Mouse (Mus musculus) retina, postnatal 7 days (tissue): ENCODE results near the gene Rapgef4.

Experiments
- DNase-seq: peaks from one replicate; pipeline ENCODE4 v3.0.0-alpha.2; 2012; ENCODE audit warnings: low read depth, low spot score

The Rapgef4 gene

DNA sequence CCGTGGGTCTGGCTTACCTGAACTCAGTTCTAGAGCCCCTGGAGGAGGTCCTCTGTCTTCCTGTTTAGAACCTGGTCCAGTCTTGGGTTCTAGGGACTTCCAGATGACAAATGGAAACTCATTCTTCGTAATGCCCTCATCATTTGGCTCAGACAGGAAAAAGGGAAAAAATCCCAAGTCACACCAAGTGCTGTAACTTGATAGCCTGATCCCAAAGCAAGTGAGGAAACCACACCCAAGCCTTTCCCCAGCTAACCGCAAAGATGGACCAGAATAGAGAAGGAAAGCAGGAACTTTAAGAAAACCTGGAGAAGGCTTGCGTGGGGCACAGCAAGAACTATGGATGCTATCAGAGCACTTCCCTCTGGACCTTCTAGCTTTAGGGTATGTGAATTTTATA lies 167.6 kb downstream of the Rapgef4 start:
- no peak for DNase-seq

DNA sequence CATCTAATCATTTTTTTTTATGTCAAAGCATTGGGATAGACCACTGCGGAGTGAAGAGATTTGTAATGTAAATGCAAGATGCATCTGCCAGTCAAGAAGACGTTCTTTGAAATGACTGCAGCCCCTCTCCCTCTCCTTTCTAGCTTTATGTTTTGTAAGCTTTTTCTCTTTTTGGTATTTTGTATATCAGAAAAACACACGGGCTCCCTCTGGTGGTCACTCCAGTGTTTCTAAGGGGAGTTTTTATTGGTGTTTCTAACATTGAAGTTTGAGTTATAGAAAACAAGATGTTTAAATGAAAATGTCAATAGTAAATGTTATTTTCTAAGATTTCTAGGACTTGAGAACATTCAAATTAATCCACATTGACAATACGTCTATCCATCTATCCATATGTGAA lies 168.0 kb downstream of the Rapgef4 start:
- peak; percentile 11 for DNase-seq

DNA sequence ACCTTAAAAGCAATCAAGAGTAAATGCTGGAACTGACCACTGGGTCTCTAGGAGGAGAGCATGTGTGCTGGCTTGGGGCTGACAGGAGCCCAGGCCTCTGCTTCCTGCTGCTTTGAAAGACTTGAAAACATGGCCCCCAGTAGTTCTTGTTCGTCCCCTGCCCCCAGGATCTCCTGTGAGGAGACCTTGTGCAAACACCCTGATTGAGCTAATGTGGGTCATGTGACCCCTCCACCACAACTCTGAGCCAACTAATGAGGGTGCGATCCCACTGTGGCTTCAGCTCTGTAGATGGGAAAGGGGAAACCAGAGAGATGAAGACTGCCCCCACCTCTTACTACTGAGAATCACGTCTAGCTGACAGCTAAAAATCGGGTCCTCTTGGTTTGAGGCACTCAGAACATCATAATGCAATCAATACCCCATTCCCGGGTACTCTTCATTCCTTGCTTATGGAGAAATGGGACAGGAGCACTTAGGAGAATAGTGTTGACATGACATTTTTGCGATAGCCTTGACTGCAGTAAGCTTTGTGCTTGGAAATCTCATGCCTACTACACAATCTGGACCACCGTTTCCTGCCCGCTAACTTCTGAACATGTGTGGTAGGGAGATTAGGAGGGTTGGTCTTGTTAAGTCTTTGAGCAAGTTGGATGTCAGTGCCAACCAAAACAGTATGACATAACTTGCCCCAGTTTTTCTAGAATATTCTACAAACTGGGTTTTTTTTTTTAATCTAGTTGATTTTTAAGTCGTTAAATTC lies 170.9 kb downstream of the Rapgef4 start:
- no peak for DNase-seq

DNA sequence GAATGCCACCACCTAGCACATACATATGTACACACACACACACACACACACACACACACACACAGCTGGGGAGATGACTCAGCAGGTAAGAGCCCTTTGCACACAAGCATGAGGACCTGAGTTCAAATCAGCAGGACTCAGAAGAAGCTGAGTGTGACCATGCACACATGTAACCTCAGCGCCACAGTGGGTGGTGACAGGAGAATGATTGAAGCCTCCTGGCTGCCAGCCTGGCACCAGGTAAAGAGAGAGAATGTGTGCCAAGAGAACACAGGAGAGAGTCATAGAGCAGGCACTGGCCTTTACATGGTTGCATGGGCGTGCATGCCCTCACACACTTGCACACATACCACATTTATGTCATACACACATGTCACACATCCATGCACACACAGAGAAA lies 171.7 kb downstream of the Rapgef4 start:
- no peak for DNase-seq

DNA sequence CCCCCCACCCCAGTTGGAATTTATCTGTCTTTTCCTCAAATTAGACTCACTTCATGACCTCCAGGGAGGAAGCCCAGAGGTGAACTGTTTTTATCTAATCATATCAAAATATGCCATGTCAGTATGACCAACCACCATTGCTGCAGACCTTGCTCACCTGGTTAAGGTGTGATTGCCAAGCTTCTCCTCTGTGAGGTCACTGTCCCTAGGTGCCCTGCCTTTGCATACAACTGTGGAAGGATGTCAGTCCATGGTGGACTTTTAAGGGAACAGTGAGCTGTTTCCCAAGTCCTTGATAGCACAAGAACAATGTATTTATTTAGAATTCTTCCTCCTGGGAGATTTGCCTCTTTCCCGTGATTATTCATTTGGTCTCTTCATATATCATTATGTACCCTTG lies 172.8 kb downstream of the Rapgef4 start:
- no peak for DNase-seq

DNA sequence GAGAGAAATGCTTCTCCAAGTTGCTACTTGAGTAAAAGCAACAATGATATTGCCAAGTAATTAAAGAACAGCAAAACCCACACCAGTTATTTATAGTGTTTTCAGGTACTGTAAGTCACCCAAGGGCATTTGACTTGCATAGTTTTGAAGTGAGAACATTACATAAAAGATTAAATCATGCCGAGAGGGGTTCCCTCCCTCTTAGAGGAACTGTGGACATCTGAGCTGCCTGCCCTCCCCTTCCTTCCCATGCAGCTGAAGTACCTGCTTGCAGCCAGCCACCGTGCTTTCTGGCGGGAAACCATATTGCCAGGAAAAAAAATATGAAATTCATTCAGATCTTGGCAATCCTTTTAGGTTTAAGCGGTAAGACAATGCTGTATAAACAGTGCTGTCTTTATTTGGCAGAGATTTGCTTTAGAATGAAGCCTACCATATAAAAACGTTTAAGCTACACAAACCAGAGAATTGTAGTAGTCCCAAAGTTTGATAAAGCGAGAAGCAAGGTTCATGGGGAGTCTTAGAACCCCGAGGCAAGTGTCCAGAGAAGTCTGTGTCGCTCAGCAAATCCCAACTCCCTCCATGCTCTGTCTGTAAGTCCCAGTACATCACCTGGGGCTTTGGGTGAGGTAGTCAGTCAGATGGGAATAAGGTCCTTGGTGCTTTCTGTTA lies 174.2 kb downstream of the Rapgef4 start:
- no peak for DNase-seq

DNA sequence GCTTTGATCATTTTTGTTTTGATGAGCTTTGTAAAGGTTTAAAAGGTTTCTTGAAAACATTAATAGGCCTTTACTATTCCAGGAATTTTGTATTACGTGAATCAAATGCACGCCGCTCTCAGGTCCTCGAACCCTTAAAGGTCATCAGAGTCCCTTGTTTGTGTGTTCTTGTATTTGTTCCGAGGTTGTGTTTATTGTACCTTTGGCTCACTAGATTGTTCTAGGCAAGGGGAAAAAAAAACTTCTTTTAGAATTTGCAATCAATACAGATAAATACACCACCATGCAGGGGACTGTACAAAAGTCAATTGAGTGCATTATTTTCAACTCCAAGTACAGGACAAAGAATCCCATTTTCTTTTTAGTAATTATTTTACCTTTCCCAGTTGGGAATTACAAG lies 175.4 kb downstream of the Rapgef4 start:
- DNase-seq, result no peak

GRCm38 (mm10) chr2:72157561-72157960 lies 176.5 kb downstream of the Rapgef4 start:
- peak; percentile 16 for DNase-seq

- DNase-seq, result no peak
These were observed 177.0 kb downstream of the Rapgef4 start for GRCm38 (mm10) chr2:72158045-72158444.

DNA sequence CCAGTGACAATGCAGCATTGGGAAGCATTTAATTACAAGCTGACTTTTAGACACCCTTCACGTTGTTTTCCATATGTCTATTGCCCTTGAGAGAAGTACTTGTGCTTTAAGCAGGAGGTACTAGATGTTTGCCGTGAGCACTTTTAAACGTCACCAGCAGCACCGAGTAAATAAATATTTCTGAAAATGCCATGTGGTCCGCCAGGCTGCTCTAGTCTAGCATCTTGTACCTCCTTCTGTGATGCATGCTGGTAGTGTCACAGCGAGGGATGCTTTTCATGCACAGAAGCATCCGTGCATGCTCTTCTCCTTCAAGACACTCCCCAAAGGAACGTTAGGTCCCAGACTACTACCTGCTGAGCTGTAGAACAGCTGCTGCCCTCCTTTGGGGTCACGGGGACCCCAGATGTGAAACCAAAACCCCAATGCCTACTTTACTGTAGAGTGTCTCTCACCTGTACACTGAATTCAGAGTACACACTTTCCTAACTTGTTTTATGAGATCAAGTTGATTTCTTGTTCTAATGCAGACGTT lies 177.7 kb downstream of the Rapgef4 start:
- no peak for DNase-seq

GRCm38 (mm10) chr2:72159281-72159680 lies 178.2 kb downstream of the Rapgef4 start:
- no peak for DNase-seq

DNA sequence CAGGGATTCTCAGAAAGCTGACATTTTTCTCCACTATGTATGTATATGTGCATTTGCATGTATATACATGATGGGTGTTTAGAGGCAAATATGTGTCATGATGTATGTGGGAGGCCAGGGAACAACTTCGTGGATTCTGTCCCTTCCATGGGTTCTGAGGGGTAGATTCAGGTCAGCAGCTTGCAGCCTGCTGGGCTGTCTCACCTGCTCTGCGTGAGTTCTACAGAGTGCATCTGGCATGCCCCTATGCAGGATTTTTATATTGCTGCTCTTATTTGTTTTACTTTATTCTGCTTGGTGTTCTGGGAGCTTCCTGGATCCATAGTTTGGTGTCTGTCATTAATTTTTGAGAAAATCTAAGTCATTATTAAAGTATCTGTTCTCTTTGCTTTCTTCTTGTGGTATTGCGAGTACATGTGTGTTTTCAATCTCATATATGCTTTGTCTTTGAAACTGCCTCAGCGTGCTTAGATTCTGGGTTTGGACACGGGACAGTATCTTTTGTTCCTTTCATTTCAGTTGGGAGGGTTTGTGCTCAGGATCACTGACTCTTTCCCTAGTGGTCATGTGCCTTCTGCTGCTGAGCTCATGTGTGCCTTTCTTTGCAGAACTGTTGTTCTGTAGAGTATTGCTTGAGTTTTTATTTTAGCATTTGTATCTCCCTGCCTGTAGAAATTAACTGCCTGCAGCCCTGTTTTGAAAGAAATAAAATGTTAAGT lies 184.3 kb downstream of the Rapgef4 start:
- DNase-seq, result no peak

DNA sequence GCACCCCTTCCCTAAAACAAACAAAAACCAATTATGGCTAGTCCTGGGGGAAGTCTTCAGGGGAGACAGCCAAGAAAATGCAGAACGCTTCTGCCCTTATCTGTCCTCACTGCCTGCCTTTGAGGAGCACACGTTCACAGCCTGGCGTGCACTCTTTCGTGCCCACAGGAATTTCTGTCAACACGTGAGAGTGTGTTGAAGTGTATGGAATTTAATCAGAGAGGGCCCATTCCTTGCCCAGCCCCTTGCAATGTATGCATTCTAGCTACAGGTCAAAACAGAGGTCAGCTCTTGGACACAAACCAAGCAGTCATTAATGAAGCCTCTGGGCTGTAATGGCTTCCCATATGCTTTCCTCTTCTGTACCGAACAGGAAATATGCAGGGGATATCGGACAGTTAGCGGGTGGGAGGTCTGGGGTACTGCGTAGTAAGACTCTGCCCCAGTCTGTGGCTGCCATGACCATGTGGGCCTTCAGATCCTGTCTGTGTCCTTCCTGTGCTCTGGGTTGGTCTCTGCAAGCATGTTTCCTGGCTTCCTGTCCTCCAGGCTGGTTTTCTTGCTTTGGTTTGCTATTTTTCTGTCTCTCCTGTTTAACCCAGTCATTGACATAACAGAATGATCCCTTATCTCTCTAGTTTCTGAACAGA lies 188.5 kb downstream of the Rapgef4 start:
- no peak for DNase-seq

DNA sequence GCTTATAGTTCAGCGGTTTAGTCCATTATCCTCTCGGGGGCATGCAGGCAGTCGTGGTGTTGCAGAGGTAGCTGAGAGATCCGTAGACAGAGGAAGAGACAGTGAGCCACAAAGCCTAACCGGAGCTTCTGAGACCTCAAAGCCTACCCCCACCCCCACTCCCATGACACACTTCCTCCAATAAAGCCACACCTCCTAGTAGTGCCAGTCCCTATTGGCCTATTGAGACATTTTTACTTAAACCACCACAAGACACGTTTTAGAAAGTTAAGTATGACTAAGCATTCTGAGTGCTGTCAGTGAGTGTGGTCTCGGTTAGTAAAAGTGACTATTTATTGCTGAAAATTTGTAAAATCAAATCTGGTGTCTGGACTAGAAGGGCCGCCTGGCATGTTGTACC lies 189.5 kb downstream of the Rapgef4 start:
- no peak for DNase-seq

DNA sequence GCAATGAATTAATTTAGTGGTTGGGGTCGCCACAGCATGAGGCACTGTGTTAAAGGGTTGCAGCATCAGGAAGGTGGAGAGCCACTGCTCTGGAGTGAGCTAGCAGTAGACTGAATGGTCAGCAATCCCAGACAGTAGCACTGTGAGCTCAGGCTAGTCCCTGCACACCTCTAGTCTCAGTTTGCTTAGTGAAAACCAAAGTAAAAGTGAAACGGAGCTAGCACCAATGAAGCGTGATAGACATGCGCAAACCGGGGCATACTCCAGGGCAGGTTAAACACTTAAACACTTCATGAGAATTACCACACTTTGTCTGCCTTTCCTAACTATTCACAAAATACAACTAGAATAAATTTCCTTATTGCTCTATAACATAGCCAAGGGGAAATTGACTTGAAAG lies 190.2 kb downstream of the Rapgef4 start:
- DNase-seq, result no peak

GRCm38 (mm10) chr2:72173010-72173409 lies 192.0 kb downstream of the Rapgef4 start:
- DNase-seq, result no peak

- no peak for DNase-seq
These were observed 192.8 kb downstream of the Rapgef4 start for GRCm38 (mm10) chr2:72173844-72174243.

GRCm38 (mm10) chr2:72175536-72175935 lies 194.5 kb downstream of the Rapgef4 start:
- no peak for DNase-seq

GRCm38 (mm10) chr2:72175971-72176370 lies 194.9 kb downstream of the Rapgef4 start:
- no peak for DNase-seq

DNA sequence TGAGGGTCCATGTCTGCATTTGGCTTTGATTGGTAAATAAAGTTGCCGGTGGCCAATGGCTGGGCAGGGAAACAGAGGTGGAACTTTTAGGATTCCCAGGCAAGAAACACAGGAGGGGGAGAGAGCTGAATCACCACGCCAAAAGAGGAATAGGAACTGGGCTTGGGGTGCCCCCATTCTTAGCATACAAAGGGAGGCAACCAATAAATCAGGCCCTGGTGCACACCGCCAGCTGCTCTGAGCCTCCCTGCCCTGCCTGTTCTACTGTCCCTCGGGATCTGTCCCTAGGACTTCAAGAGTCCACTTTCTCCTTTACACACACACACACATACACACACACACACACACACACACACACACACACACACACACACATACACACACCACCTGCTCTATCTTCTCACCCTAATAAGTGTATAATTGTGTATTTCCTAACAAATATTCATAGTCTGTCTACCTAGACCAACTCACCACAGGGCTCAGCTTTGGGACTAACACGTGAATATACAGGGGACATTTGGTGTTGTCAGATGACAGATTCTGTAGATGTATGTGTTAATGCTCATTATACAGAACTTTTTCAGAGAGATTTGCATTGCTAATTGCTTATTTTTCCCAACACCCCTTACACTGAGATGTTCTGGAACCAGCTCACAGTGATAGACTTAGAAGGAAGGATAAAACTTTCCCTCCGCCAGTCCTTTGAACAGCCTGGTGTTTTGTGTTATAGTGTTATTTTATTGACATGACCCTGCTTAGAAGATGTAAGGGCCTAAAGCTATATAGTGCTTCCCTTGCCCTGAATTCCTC lies 196.4 kb downstream of the Rapgef4 start:
- no peak for DNase-seq

- no peak for DNase-seq
These were observed 197.0 kb downstream of the Rapgef4 start for GRCm38 (mm10) chr2:72178025-72178424.
